Mouse (Mus musculus): ENCODE data around the gene Gm47995.

Gene Gm47995

GRCm38 (mm10) chr1:151233756-151234155 is 35.5 kb downstream of the Gm47995 start:
- no peak for DNase-seq

DNA sequence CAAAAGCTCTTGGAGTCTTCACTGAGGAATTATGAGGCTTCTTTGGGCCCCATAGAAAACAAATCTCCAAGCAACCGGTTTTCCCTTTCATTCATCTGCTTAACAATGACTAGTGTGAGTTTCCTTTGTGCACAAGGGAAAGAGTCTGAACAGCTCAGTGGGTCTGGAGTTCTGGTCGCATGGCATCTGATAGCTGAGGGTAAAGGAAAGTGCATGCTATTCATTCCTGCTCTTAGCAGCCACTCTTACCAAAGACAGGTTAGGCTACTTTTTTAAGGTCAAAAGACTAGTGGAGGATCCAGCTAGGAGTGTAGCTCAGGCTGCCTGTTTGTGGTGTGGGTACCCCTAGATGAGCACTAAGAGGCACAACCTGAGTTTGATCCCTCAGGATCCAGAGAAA is 37.3 kb downstream of the Gm47995 start:
- no peak for DNase-seq

GRCm38 (mm10) chr1:151236141-151236930 is 38.1 kb downstream of the Gm47995 start:
- no peak for DNase-seq

DNA sequence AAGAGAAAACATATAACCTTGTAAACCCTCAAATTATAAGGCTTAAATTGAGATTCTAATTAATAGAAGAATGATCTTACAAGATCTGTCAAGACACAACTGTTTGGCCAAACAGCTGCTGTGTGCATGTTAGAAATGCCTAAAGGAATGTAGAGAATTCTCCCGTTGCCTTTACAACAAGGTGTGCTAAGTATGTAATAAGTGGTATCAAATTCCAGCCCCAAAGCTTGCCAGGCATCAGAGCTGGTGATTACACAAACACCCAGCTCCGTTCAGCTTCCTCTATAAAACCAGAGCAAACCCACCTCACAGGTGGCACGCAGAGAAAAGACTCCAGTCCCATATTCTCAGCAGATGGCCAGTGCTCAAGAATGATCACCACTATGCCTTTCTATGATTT is 39.5 kb downstream of the Gm47995 start:
- no peak for DNase-seq

- DNase-seq, result no peak
These were observed 45.1 kb downstream of the Gm47995 start for GRCm38 (mm10) chr1:151243332-151243731.

- no peak for DNase-seq
These were observed 45.8 kb downstream of the Gm47995 start for GRCm38 (mm10) chr1:151244013-151244412.

GRCm38 (mm10) chr1:151244761-151245160 is 46.5 kb downstream of the Gm47995 start:
- DNase-seq, result no peak

- DNase-seq, result no peak
These were observed 46.9 kb downstream of the Gm47995 start for GRCm38 (mm10) chr1:151245165-151245564.

GRCm38 (mm10) chr1:151245846-151246245 is 47.6 kb downstream of the Gm47995 start:
- DNase-seq, result no peak
